Mouse (Mus musculus) spleen, postnatal 4 days (tissue): ENCODE data around the gene Pibf1.
A peak's percentile ranks its signal among the peaks of the same experiment; 100 is the strongest.

Source experiments
- DNase-seq, 2 experiments: peaks; one replicate each; pipeline ENCODE4 v3.0.0; 2022; ENCODE audit warnings: low spot score in 2 of 2

The Pibf1 gene

GRCm38 (mm10) chr14:99099267-99099966, at the start of gene Pibf1, which contains the start of gene Dis3:
Gene Pibf1 (plus strand): TSS chr14:99099424.
Gene Dis3 (minus strand): TSS chr14:99099770.
- peak; percentile 98 to 99 for DNase-seq

GRCm38 (mm10) chr14:99058959-99059586, 40.2 kb upstream of the Pibf1 start:
- DNase-seq = no peak

- no peak for DNase-seq
These were observed 38.6 kb upstream of the Pibf1 start for GRCm38 (mm10) chr14:99060616-99061015.

- DNase-seq = no peak
These were observed 36.1 kb upstream of the Pibf1 start for GRCm38 (mm10) chr14:99063091-99063490.

- DNase-seq = no peak
These were observed 28.1 kb upstream of the Pibf1 start for GRCm38 (mm10) chr14:99071146-99071545.

GRCm38 (mm10) chr14:99088947-99089346, 10.3 kb upstream of the Pibf1 start:
- DNase-seq = no peak

GRCm38 (mm10) chr14:99099967-99100587, 853 bp downstream of the Pibf1 start:
- DNase-seq = no peak

GRCm38 (mm10) chr14:99103050-99103449, 3.8 kb downstream of the Pibf1 start:
- no peak for DNase-seq

DNA sequence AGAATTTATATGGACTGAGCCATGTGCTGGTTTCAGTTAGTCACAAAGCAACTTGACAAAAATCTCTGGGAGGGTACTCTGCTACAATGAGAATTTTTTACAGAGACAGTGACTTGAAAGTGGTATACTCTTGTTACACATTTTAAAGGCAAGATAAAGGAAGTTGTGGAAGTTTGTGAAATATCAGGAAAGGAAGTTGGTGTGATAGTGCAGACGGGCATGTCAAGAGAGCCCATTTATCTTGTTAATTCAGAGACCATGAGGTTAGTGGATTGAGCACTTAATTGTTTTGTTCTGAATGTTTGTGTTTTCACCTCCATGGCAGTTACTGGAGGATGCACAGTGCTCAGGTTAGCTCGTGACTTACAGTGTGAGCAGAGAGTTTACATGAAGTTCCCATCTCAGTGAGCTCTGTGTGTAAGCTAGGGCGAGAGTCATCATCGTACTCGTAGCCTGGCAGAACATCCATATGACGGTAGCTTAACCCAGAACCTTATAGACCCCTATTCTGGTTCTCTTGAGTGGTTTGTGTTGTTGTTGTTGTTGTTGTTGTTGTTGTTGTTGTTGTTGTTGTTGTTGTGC, 5.4 kb downstream of the Pibf1 start:
- DNase-seq = no peak

- DNase-seq = no peak
These were observed 7.4 kb downstream of the Pibf1 start for GRCm38 (mm10) chr14:99106671-99107070.

DNA sequence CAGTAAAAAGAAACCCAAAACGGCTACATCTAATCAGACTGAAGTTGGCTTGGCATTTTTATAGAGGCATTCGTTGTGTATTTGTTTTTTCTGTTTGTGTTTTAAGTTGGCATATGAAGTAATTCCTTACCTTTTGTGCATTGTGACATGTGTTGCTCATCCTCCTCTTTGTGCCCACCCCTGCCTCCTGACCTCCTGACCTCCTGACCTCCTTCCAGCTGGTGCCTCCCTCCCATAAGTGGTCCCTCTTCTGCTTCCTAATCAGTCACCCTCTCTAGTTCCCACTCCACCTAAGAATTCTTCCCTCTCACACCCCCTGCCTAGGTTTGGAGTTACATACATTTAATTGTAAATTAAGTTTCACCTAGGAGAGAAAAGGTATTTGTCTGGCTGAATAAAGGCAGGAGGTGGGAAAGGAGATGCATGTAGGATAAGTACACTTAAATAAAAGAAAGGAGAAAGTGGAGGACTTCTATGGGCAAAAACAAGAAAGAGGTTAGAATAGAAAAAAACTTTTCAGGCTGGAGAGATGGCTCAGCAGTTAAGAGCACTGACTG, 8.5 kb downstream of the Pibf1 start:
- DNase-seq = no peak

DNA sequence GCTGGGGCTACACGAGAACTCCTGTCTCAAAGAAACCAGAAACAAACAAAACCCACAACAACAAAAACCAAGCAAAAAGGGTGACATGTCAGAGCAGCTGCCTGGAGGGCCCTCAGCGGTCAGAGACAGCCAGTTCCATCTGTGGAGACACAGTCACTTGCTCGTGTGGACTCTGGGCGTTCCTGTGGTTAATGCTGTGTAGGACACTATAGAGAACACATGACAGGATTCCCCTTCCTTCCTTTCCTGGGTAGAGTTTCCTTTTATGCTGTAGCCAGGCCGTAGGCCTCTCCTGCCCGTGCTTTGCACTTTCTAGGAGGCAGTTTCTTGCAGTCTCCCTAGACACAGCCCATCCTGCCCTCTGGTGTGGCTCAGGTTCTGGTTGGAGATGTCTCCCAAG, 9.5 kb downstream of the Pibf1 start:
- no peak for DNase-seq

GRCm38 (mm10) chr14:99117576-99117975, 18.4 kb downstream of the Pibf1 start:
- no peak for DNase-seq

- no peak for DNase-seq
These were observed 22.5 kb downstream of the Pibf1 start for GRCm38 (mm10) chr14:99121584-99122339.

GRCm38 (mm10) chr14:99124076-99124475, 24.9 kb downstream of the Pibf1 start:
- no peak for DNase-seq

- DNase-seq = no peak
These were observed 27.5 kb downstream of the Pibf1 start for GRCm38 (mm10) chr14:99126713-99127112.

DNA sequence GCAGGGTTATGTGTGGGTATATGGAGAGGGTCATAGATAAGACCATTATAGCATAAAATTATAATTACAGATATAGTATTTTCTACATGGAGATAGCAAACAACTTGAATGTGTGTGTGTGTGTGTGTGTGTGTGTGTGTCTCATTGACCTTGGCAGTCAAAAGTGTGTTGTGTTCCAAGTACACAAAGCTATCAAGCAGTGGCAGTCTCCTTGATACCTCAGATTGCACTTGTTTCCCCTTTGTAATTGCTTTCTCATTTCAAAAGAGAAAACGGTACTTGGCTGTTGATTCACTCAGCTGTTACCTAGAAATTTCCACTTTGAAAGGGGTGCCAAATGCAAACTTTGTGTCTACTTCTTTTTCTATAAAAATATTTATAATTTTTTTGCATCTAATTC, 28.3 kb downstream of the Pibf1 start:
- DNase-seq = no peak

DNA sequence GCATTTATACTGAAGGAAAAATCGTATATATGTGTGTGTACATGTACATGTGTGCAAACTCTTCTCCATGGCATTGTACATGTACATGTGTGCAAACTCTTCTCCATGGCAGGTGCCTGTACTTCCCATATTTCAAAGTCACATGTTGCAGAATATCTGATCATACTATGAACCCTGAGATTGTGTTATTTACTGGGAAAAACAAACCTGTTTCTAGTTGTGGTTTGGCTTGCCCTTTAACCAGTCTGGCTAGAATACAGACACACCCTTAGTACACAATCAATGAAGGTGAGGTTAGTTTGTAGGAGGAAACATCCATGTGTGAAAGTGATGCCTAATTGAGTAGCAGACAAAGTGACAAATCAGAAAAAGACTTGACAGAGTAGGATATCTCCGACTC, 29.8 kb downstream of the Pibf1 start:
- no peak for DNase-seq

DNA sequence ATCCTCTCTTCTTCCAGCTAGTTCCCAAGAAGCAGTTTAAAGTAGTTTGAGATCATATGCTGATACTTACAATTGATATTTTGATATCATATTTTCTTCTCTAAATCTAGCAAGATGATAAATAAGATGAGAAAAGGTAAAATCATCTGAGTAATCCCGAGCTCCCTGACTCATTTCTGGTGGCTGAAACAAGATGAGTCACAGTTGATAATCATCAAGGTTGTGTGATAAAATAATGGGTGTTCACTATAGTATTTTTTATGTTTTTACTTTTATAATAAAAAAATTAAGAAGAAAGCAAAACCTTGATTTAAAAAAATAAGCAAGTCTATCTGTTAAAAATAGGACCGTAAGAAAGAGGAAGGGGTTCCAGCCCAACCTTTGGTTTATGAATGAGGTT, 34.8 kb downstream of the Pibf1 start:
- no peak for DNase-seq

DNA sequence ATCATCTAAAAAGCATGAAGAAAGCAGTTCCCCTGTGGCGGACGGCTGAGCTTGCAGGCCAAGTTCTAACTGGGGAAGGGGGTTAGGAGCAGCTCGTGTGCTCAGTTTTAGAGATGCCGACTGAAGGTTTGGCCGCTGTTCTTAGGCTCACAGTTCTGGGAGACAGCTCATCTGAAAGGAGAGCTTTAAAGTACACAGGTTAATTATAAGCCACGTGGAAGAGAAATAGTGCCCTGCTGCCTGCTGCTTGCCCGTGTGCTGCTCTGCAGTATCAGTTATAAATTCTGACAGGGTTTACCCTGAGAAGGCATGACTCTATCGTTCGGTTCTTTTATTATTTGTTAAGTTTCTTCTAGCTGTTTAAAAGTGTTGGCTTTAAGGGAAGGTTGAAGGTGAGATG, 36.5 kb downstream of the Pibf1 start:
- no peak for DNase-seq

- no peak for DNase-seq
These were observed 37.1 kb downstream of the Pibf1 start for GRCm38 (mm10) chr14:99136297-99136696.

GRCm38 (mm10) chr14:99140036-99140435, 40.8 kb downstream of the Pibf1 start:
- no peak for DNase-seq
